Mouse (Mus musculus) small intestine, adult 2 months (tissue): ENCODE measurements at regions not wholly inside any gene's neighbourhood (a gene's known extent, or its start where the extent isn't known, plus 50 kb on each side); places are given as distances from the start of the nearest gene placed in this dataset.

Source experiments
- CTCF ChIP-seq: fragments of 200-500 bp; IDR thresholded peaks from 2 replicates; pipeline ENCODE4 v1.5.1; 2012; ENCODE audit warnings: low read depth, mild to moderate bottlenecking, control low read depth, inconsistent platforms, low read length, moderate library complexity, mixed read lengths; ENCODE audit not compliant: insufficient replicate concordance, insufficient read length; ENCODE audit errors: extremely low read depth
- POLR2A ChIP-seq: fragments of 200-500 bp; IDR thresholded peaks from 2 replicates; pipeline ENCODE4 v1.6.1; 2012; ENCODE audit warnings: low read depth, mild to moderate bottlenecking, control low read depth, inconsistent platforms, low read length, moderate library complexity

- TF ChIP-seq CTCF (no peak), POLR2A (no peak)
Observed at GRCm38 (mm10) chr14:16037771-16038170, 211.3 kb upstream of the Ngly1 start.
